Mouse (Mus musculus): ENCODE measurements at regions not wholly inside any gene's neighbourhood (a gene's known extent, or its start where the extent isn't known, plus 50 kb on each side); places are given as distances from the start of the nearest gene placed in this dataset.

DNA sequence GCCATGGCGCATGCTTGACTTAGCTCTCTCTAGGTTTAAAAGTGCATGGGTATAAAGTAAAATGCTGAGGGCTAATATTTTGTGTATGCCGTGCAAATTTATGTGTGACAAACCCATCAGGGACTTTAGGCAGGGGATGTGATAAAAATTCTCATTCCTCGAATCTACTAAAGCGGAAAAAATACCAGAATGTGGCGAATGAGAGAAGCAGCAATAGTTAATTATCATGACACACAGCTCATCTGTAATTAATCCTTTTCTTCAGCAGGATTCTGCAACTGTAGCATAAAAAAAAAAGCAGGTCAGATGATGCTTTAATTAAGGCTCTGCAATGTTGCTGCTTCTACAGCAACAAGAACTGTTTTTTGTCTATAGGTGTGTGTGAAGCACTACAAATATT is 286.6 kb upstream of the Prkd1 start:
- no peak for DNase-seq (ENCODE audit: low spot score)

DNA sequence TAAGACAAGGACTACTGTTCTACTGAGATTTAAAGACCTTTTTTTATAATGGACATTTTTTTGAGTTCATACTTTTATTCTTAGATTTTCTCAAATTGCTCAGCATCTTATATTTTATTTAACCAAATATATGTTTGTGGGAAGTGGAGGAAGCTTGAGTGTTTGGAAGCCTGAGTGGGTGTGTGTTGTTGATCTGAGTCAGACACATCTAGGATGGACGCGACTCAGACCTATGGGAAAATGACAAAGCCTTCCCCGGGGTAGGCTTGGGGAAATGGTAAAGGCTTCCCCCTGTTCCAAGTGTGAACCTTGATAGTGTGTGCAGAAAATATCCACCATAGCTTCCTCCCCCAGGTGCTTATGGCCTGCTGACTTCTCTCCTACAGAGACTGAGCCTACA is 283.6 kb upstream of the Prkd1 start:
- DNase-seq (ENCODE audit: low spot score), result no peak

GRCm38 (mm10) chr12:50929641-50930040 is 280.7 kb upstream of the Prkd1 start:
- DNase-seq (ENCODE audit: low spot score), result no peak

DNA sequence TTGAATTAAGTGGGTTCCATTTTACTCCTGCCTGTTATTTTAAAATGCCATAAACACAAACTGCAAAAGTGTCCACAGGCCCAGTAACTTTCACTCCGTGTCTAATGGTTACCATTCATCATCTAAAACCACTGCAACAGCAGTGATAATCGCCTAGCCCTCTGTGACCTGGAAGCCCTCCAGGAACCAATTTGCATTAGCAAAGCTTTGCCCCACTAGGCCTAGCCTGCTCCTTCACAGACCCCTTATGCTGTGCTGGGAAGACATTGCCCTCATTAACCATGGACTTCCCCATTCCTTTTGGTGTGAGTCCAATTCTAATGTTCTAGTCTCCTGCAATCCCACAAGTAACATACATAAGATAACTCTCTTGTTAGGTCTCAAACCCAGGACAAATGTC is 277.3 kb upstream of the Prkd1 start:
- DNase-seq (ENCODE audit: low spot score), result no peak

GRCm38 (mm10) chr12:50921739-50922138 is 272.8 kb upstream of the Prkd1 start:
- DNase-seq (ENCODE audit: low spot score), result no peak

GRCm38 (mm10) chr12:50899609-50900447 is 250.9 kb upstream of the Prkd1 start:
- DNase-seq (ENCODE audit: low spot score), result no peak

DNA sequence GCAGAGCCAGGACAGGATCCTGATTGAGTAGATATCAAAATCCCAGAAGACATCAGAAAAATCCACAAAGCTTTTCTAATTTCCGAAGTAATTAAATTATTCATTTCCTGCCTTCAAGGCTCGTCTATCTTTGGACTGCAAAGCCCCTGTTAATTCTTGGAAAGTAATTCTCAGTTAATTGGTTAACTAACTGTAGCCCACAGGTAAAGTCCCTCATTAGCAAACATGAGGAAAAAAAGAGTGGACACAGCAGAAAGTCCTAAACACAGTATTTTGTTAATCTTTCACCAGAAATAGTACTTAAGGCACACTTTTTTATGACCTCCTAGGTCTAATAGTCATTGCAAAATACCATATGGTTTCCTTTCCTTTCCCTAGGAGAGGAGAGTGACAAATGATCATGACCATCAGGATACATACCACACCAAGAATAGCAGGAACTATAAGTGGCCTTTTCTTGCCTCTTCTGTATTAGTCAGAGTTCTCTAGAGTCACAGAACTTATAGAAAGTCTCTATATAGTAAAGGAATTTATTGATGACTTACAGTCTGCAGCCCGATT is 248.8 kb upstream of the Prkd1 start:
- no peak for DNase-seq (ENCODE audit: low spot score)

GRCm38 (mm10) chr12:50893604-50894003 is 244.7 kb upstream of the Prkd1 start:
- no peak for DNase-seq (ENCODE audit: low spot score)

- no peak for DNase-seq (ENCODE audit: low spot score)
These were observed 226.9 kb upstream of the Prkd1 start for GRCm38 (mm10) chr12:50875796-50876195.

GRCm38 (mm10) chr12:50874024-50874398 is 225.1 kb upstream of the Prkd1 start:
- no peak for DNase-seq (ENCODE audit: low spot score)

GRCm38 (mm10) chr12:50873390-50874023 is 224.6 kb upstream of the Prkd1 start:
- no peak for DNase-seq (ENCODE audit: low spot score)

DNA sequence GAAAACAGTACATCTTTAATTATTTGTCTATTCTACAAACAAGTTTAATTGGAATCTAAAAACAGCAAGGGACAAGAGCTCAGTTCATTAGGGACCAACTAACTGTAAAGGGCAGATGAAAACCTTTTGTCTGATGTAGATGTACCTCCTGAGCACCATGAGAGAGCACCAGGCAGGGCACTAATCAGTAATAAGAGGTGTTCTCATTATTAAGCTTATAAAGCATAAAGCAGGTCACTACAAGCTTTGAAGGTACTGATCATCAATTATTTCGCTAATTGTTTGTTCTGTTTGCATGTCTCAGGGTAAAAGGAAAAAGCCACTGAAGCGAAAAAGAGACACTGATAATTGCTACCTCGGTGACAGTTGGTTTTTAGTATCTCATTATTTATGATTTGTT is 202.7 kb upstream of the Prkd1 start:
- DNase-seq (ENCODE audit: low spot score), result no peak

DNA sequence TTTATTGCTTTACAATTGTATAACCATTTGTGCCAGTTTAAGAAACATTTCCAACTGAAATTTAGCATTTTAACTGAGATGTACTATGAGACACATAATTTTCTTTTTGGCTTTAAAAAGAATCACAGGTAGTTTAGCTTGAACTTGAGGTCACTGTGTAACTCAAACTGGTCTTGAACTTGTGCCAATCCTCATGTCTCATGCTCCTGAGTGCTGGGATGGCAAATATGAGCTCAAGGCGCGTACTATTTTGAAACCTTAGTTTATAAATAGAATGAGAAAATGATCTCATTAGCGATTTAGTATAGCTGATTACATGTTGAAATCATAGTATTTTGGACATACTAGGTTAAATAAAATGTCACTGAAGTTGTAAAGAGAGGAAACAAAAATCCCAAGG is 199.1 kb upstream of the Prkd1 start:
- DNase-seq (ENCODE audit: low spot score), result no peak

GRCm38 (mm10) chr12:50842744-50843143 is 193.8 kb upstream of the Prkd1 start:
- no peak for DNase-seq (ENCODE audit: low spot score)

GRCm38 (mm10) chr12:50839391-50839790 is 190.5 kb upstream of the Prkd1 start:
- no peak for DNase-seq (ENCODE audit: low spot score)

DNA sequence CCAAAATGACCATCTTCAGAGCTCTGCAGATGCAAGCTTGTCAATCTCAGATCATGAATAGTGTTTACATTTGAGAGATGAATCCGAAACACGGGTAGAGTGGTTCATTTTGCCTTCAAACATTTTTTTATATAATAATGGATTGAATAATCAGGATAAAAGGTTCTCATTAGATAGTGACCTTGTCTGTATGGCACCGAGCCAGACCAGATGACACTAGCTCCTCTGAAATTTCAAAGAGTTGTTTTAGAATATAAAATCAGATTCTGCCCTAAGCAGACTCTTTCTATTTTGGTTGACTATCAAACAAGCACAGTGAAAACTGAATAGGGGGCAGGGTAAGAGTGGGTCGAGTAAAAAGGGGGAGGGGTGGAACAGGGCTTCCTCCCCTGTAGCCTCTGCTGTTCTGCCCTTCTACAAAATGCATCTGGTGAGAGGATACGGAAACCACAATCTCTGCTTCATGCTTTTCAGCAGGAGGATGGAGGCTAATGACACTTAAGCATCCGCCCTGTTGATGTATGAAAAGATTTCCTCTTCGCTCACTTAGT is 159.9 kb upstream of the Prkd1 start:
- no peak for DNase-seq (ENCODE audit: low spot score)

DNA sequence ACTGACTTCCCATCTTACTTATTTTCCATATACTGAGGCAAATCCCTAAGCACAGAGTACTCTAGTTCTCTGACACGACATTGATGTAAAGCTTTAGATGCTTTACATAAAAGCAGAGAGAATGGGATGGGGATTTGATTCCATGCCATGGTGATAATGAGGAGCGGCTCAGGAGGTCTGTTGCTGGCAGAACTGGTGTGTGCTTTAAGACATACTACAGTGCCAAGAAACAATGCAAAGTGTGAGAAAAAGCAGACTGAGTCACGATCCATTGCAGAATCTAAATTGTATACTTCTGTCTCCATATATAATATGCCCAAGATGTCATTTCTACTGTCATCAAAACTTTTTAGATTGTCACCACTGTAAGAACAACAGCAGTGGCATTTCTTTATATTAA is 155.5 kb upstream of the Prkd1 start:
- DNase-seq (ENCODE audit: low spot score), result no peak

DNA sequence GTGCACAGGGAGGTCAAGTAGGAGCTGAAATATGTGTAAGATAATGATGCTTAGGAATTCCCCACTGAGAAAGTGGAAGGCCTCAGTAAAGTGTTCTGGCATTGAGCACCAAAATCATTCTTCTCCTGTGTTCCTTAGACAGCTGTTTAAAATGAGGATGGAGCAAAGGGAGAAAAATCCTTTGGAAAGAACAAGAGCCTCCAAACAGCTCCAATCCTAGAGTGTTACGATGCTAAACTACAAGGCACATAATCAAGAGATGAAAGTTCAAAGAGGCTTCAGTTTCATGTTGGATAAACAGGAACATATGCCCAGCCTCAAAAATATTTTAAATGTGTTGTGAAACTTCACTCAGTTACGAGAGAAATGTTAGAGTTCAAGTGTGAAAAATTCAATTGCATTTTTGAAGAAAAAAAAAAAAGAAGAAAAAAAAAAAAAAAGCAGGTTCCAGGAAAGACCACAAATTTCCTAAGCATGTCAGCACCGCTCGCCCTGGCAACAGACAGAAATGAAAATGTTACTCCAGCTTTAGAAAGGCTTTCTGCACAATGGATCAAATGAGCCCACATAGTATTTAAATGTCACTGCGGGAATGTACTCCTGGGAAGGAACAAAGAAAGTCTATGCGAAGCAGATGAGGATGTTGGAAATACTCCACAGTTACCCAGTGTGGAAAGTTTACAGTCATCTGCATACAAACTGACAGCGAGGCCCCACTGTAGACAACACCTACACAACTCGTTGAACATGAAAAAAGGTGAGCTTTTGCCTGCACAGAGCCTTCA is 116.5 kb upstream of the Prkd1 start:
- DNase-seq (ENCODE audit: low spot score), result no peak

GRCm38 (mm10) chr12:50764457-50764856 is 115.6 kb upstream of the Prkd1 start:
- DNase-seq (ENCODE audit: low spot score), result no peak

- DNase-seq (ENCODE audit: low spot score), result no peak
These were observed 85.2 kb upstream of the Prkd1 start for GRCm38 (mm10) chr12:50734135-50734534.

DNA sequence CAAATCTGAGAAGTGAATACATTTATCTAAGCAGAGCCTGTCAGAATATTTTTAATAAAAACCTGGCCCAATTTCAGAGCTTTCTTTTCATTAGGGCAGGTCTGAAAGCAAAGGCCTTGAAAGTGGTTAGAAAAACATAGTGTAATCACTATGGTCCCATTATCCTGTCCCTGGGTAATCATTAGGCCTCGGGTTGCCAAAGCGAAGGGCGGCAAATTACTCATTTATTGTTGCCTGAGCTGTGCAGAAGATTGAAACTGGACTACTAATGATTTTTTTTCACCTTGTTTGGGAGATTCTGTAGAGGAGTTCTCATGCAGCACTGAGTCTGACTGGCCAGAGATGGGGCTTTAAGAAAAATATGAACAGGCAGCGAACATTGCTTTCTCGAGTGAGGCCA is 63.7 kb upstream of the Prkd1 start:
- no peak for DNase-seq (ENCODE audit: low spot score)

GRCm38 (mm10) chr12:50709000-50709788 is 60.3 kb upstream of the Prkd1 start:
- no peak for DNase-seq (ENCODE audit: low spot score)
